Mouse (Mus musculus): ENCODE data around the gene Unc13a. TPM values are rescaled to one million over a fixed set of nuclear protein-coding genes. Genes with fewer than 3 reads are reported as not detected.

Unc13a gene
- polyA plus RNA-seq, 1 experiment from 2014 or later: 2.5 TPM

- no peaks in the 10 kb centered on the region for H3K27me3 ChIP-seq
- ATAC-seq: peak; percentile 79
- no peak for DNase-seq (ENCODE audit: low read depth, low spot score)
- no peak for TF ChIP-seq CTCF (IDR thresholded peaks at IDR 0.05)
- CTCF ChIA-PET: interaction anchor here (1.2 to 7.9 kb wide), 3 partner anchors 22 to 69 kb away, joined by 4 to 49 read pairs (median 5); partner anchors contain the start of gene Tmem221
- in situ Hi-C loops (cut with MboI; ENCODE audit: low pct_unique_long_range_greater_than_20kb): no loop called here
- POLR2A ChIA-PET: interaction anchor here (0.7 to 3.0 kb wide), 9 partner anchors 15 to 48 kb away, joined by 3 to 12 read pairs (median 6); partner anchors contain the start of genes Colgalt1, Slc27a1 and Tmem221
Observed at GRCm38 (mm10) chr8:71591471-71592373, 79.8 kb downstream of the Unc13a start, which contains the start of gene Pgls. Gene Pgls, plus strand, starts transcription at chr8:71592176.

GRCm38 (mm10) chr8:71591017-71591416 is 80.5 kb downstream of the Unc13a start:
- ATAC-seq (no peak), DNase-seq (ENCODE audit: low read depth, low spot score) (no peak)
- ChIA-PET POLR2A (interaction anchor here (0.7 to 3.0 kb wide), 6 partner anchors 16 to 32 kb away, joined by 3 to 12 read pairs (median 6); partner anchors contain the start of genes Slc27a1 and Tmem221), CTCF (interaction anchor here (1.2 to 7.9 kb wide), 3 partner anchors 21 to 70 kb away, joined by 4 to 49 read pairs (median 5); partner anchors contain the start of gene Tmem221)
- no peak for TF ChIP-seq CTCF (IDR thresholded peaks at IDR 0.05)
- H3K27me3 ChIP-seq: no peaks in the 10 kb centered on the region
- in situ Hi-C loops (cut with MboI; ENCODE audit: low pct_unique_long_range_greater_than_20kb): no loop called here

- ATAC-seq (no peak), DNase-seq (ENCODE audit: low read depth, low spot score) (no peak)
- TF ChIP-seq CTCF (IDR thresholded peaks at IDR 0.05): no peak
- CTCF ChIA-PET: interaction anchor here (0.9 to 7.9 kb wide), 3 partner anchors 18 to 72 kb away, joined by 3 to 49 read pairs (median 3); partner anchors contain the start of gene Tmem221
- H3K27me3 ChIP-seq: no peaks in the 10 kb centered on the region
- POLR2A ChIA-PET: interaction anchor here (1.0 kb wide), 1 partner anchor 9 kb away, joined by 5 read pairs; no protein-coding TSS in a partner anchor
- in situ Hi-C loops (cut with MboI; ENCODE audit: low pct_unique_long_range_greater_than_20kb): no loop called here
Observed at GRCm38 (mm10) chr8:71588762-71589161, 82.8 kb downstream of the Unc13a start.

GRCm38 (mm10) chr8:71586891-71587290 is 84.7 kb downstream of the Unc13a start:
- no peak for TF ChIP-seq CTCF (IDR thresholded peaks at IDR 0.05)
- no peak for DNase-seq (ENCODE audit: low read depth, low spot score)
- POLR2A ChIA-PET: no interaction called here
- no peaks in the 10 kb centered on the region for H3K27me3 ChIP-seq
- no peak for ATAC-seq
- CTCF ChIA-PET: interaction anchor here (0.8 to 7.9 kb wide), 4 partner anchors 9 to 74 kb away, joined by 3 to 49 read pairs (median 6); partner anchors contain the start of genes Slc27a1 and Tmem221
- in situ Hi-C loops (cut with MboI; ENCODE audit: low pct_unique_long_range_greater_than_20kb): no loop called here

- in situ Hi-C loops (cut with MboI; ENCODE audit: low pct_unique_long_range_greater_than_20kb): no loop called here
- ATAC-seq: peak; percentile 49
- POLR2A ChIA-PET: interaction anchor here (0.9 to 1.1 kb wide), 2 partner anchors 8 to 11 kb away, joined by 3 to 5 read pairs; no protein-coding TSS in a partner anchor
- no peak for DNase-seq (ENCODE audit: low read depth, low spot score)
- no peak for TF ChIP-seq CTCF (IDR thresholded peaks at IDR 0.05)
- H3K27me3 ChIP-seq: no peaks in the 10 kb centered on the region
- CTCF ChIA-PET: interaction anchor here (1.0 to 1.6 kb wide), 3 partner anchors 9 to 18 kb away, joined by 3 read pairs; no protein-coding TSS in a partner anchor
Observed at GRCm38 (mm10) chr8:71580201-71580600, 91.4 kb downstream of the Unc13a start.

- no peak for ATAC-seq
- TF ChIP-seq CTCF (IDR thresholded peaks at IDR 0.05): no peak
- H3K27me3 ChIP-seq: no peaks in the 10 kb centered on the region
- CTCF ChIA-PET: interaction anchor here (1.2 to 3.5 kb wide), 4 partner anchors 9 to 19 kb away, joined by 3 to 15 read pairs (median 4); no protein-coding TSS in a partner anchor
- in situ Hi-C loops (cut with MboI; ENCODE audit: low pct_unique_long_range_greater_than_20kb): no loop called here
- no peak for DNase-seq (ENCODE audit: low read depth, low spot score)
- POLR2A ChIA-PET: interaction anchor here (1.1 to 2.8 kb wide), 2 partner anchors 9 to 10 kb away, joined by 5 to 11 read pairs; partner anchors contain the start of gene Slc27a1
Observed at GRCm38 (mm10) chr8:71579476-71579875, 92.1 kb downstream of the Unc13a start.

- ChIA-PET CTCF (interaction anchor here (1.5 to 3.5 kb wide), 4 partner anchors 8 to 19 kb away, joined by 3 to 15 read pairs (median 6); no protein-coding TSS in a partner anchor), POLR2A (interaction anchor here (2.8 kb wide), 1 partner anchor 10 kb away, joined by 11 read pairs; the partner anchor contains the start of gene Slc27a1)
- no peak for ATAC-seq
- DNase-seq (ENCODE audit: low read depth, low spot score): no peak
- in situ Hi-C loops (cut with MboI; ENCODE audit: low pct_unique_long_range_greater_than_20kb): no loop called here
- H3K27me3 ChIP-seq: no peaks in the 10 kb centered on the region
- no peak for TF ChIP-seq CTCF (IDR thresholded peaks at IDR 0.05)
Observed at GRCm38 (mm10) chr8:71579009-71579408, 92.5 kb downstream of the Unc13a start.

- in situ Hi-C loops (cut with MboI; ENCODE audit: low pct_unique_long_range_greater_than_20kb): no loop called here
- DNase-seq (ENCODE audit: low read depth, low spot score): no peak
- ChIA-PET CTCF (interaction anchor here (2.3 to 3.5 kb wide), 2 partner anchors 9 to 16 kb away, joined by 8 to 15 read pairs; no protein-coding TSS in a partner anchor), POLR2A (interaction anchor here (1.0 to 2.8 kb wide), 2 partner anchors 9 to 15 kb away, joined by 3 to 11 read pairs; partner anchors contain the start of gene Slc27a1)
- no peak for TF ChIP-seq CTCF (IDR thresholded peaks at IDR 0.05)
- ATAC-seq: no peak
- no peaks in the 10 kb centered on the region for H3K27me3 ChIP-seq
Observed at GRCm38 (mm10) chr8:71577856-71578387, 93.6 kb downstream of the Unc13a start.

GRCm38 (mm10) chr8:71575020-71575419 is 96.5 kb downstream of the Unc13a start:
- ChIA-PET CTCF (no interaction called here), POLR2A (no interaction called here)
- in situ Hi-C loops (cut with MboI; ENCODE audit: low pct_unique_long_range_greater_than_20kb): no loop called here
- ATAC-seq (no peak), DNase-seq (ENCODE audit: low read depth, low spot score) (no peak)
- no peaks in the 10 kb centered on the region for H3K27me3 ChIP-seq
- TF ChIP-seq CTCF (IDR thresholded peaks at IDR 0.05): no peak

- in situ Hi-C loops (cut with MboI; ENCODE audit: low pct_unique_long_range_greater_than_20kb): no loop called here
- no peak for DNase-seq (ENCODE audit: low read depth, low spot score)
- no peak for TF ChIP-seq CTCF (IDR thresholded peaks at IDR 0.05)
- no peaks in the 10 kb centered on the region for H3K27me3 ChIP-seq
- no peak for ATAC-seq
- ChIA-PET POLR2A (no interaction called here), CTCF (no interaction called here)
Observed at GRCm38 (mm10) chr8:71574426-71574825, 97.1 kb downstream of the Unc13a start.

Other genes starting within 250 kb of the Unc13a start
- gene Abhd8, start 208.1 kb downstream of the Unc13a start, polyA plus RNA-seq (2021): 73.0 TPM
- gene Mrpl34, start 206.8 kb downstream of the Unc13a start, polyA plus RNA-seq (2021): 81.5 TPM
- 67.8 TPM for gene Dda1, start 202.6 kb downstream of the Unc13a start, polyA plus RNA-seq (2021)
- gene Ano8, start 185.8 kb downstream of the Unc13a start, polyA plus RNA-seq (2021): 38.2 TPM
- gene Gtpbp3, start 183.7 kb downstream of the Unc13a start, polyA plus RNA-seq (2021): 44.1 TPM
- 0.21 TPM for gene Plvap, start 160.0 kb downstream of the Unc13a start, polyA plus RNA-seq (2021)
- 0.08 TPM for gene Ccdc194, start 146.0 kb downstream of the Unc13a start, polyA plus RNA-seq (2021)
- 141 TPM for gene Bst2, start 134.3 kb downstream of the Unc13a start, polyA plus RNA-seq (2021)
- 103 TPM for gene Mvb12a, start 128.8 kb downstream of the Unc13a start, polyA plus RNA-seq (2021)
- gene Tmem221, start 112.9 kb downstream of the Unc13a start, polyA plus RNA-seq (2021): 3.4 TPM
- gene Nxnl1, start 105.2 kb downstream of the Unc13a start, polyA plus RNA-seq (2021): 0.85 TPM
- 40.9 TPM for gene Slc27a1, start 102.9 kb downstream of the Unc13a start, polyA plus RNA-seq (2021)
- gene Pgls, start 79.6 kb downstream of the Unc13a start, polyA plus RNA-seq (2021): 127 TPM
- 10.8 TPM for gene Fam129c, start 74.1 kb downstream of the Unc13a start, polyA plus RNA-seq (2021)
- 117 TPM for gene Colgalt1, start 60.8 kb downstream of the Unc13a start, polyA plus RNA-seq (2021)
- 26.7 TPM for gene Jak3, start 4.5 kb upstream of the Unc13a start, polyA plus RNA-seq (2021)
- gene Insl3, start 17.5 kb upstream of the Unc13a start, polyA plus RNA-seq (2021): 8.8 TPM
- gene B3gnt3, start 30.0 kb upstream of the Unc13a start, polyA plus RNA-seq (2021): 1.4 TPM
- 5.6 TPM for gene Fcho1, start 54.0 kb upstream of the Unc13a start, polyA plus RNA-seq (2021)
- 0.99 TPM for gene Zfp709, start 210.3 kb upstream of the Unc13a start, polyA plus RNA-seq (2021)
- gene Zfp882, start 236.9 kb upstream of the Unc13a start, polyA plus RNA-seq (2021): 3.0 TPM
- 26.0 TPM for gene Zfp617, start 236.9 kb upstream of the Unc13a start, polyA plus RNA-seq (2021)